Mouse (Mus musculus) lung, postnatal 0 days (tissue): Measurements from ENCODE around the gene Sebox.

Source experiments
- CTCF ChIP-seq: IDR thresholded peaks from 2 replicates; pipeline ENCODE4 v1.5.1; 2016; ENCODE audit warnings: antibody characterized with exemption, mild to moderate bottlenecking
- EP300 ChIP-seq: IDR thresholded peaks from 2 replicates; pipeline ENCODE4 v1.6.1; 2016; ENCODE audit warnings: antibody characterized with exemption, mild to moderate bottlenecking, control low read depth

DNA sequence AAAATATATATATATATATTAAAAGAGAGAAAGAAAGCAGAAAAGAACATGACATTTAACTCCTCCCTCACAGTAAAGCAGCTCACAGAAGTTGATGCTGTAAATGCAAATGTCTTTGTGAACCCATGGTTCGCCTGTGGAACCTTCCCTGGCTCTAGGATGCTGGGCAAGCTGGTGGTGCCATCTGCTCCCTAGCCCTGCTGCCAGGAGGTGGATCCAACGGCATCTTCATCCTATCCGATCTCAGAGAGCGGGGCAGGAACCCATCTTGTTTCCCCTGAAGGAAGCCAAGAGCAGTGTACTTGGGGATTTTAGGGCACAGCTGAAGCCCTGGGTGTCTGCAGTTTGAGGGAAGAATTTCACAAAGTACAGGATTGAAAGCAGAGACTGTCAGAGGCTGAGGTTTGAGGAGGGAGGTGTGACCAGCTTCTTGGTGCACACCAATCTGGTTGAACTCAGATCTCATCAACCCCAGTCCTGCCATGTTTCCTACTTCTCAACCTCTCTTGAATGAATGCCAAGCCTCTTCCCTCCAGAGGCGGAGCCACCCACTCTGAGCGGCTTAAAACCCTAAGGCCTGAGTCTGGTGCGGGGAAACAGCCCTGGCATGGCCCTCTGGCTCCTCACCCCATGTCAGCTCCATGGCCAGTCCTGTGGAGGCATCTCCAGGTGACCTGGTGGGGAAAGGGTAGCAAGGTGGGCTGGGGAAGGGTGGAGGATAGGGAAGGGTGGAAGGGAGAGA, at the start of gene Sebox:
- TF ChIP-seq CTCF = no peak
- no peak for TF ChIP-seq EP300
